In genomic region chr3:93813341-93813740, GRCm38 (mm10) we compare ENCODE assay signal across 1 mouse cellular context.
TF ChIP-seq lines count a peak whose summit lies in the region.

No protein-coding gene starts in this region.

TF ChIP-seq in CH12.LX, 34 proteins besides CTCF, POLR2A, EP300 and RAD21:
- TF ChIP-seq SMC3 (IDR thresholded peaks at IDR 0.05; ENCODE audit: low read depth, low read length) = 0 out of 2 replicates have a peak, but pooled peaks have one; percentile 9
